Mouse (Mus musculus) heart, embryonic 12.5 days (tissue): ENCODE measurements around the gene Pcif1. TPM values are rescaled to one million over a fixed set of nuclear protein-coding genes. Genes with fewer than 3 reads are reported as not detected.

Experiments
- ATAC-seq: fragments of 200-750 bp; cut with Nextera tagmentation; 2 replicates; pipeline ENCODE4 v1.8.0; 2017; ENCODE audit warnings: moderate TSS enrichment, moderate library complexity; ENCODE audit not compliant: insufficient number of reproducible peaks, low FRiP score
- H3K27ac ChIP-seq: fragments of 300-500 bp; sonication (generic); 2 replicates; pipeline ENCODE4 v1.5.1; 2016; ENCODE audit warnings: mild to moderate bottlenecking, moderate library complexity; ENCODE audit not compliant: poor library complexity, severe bottlenecking
- H3K27me3 ChIP-seq: fragments of 300-500 bp; sonication (generic); replicated peaks from 2 replicates; pipeline ENCODE4 v1.6.1; 2016; ENCODE audit warnings: mild to moderate bottlenecking, moderate library complexity
- H3K36me3 ChIP-seq: fragments of 300-500 bp; sonication (generic); 2 replicates; pipeline ENCODE4 v1.6.1; 2016; ENCODE audit warnings: mild to moderate bottlenecking, moderate library complexity
- H3K4me1 ChIP-seq: fragments of 300-500 bp; sonication (generic); replicated peaks from 2 replicates; pipeline ENCODE4 v1.6.1; 2016; ENCODE audit warnings: mild to moderate bottlenecking
- H3K4me2 ChIP-seq: fragments of 300-500 bp; sonication (generic); 2 replicates; pipeline ENCODE4 v1.6.1; 2016; ENCODE audit warnings: mild to moderate bottlenecking, moderate library complexity
- H3K4me3 ChIP-seq: fragments of 300-500 bp; sonication (generic); 2 replicates; pipeline ENCODE4 v1.5.1; 2016; ENCODE audit warnings: mild to moderate bottlenecking
- H3K9ac ChIP-seq: fragments of 300-500 bp; sonication (generic); 2 replicates; pipeline ENCODE4 v1.6.1; 2016; ENCODE audit warnings: mild to moderate bottlenecking, moderate library complexity
- H3K9me3 ChIP-seq: fragments of 300-500 bp; sonication (generic); replicated peaks from 2 replicates; pipeline ENCODE4 v1.6.1; 2016; ENCODE audit warnings: mild to moderate bottlenecking, moderate library complexity
- WGBS: fragments of 180-500 bp; shearing (Covaris S2); methylation state at CpG from one replicate; pipeline ENCODE4 v1.1.7; 2016; 5-methylcytosine and 5-hydroxymethylcytosine counted together
- polyA plus RNA-seq: library from polyadenylated mRNA; unstranded; fragments of >200 nt; fragmentation: Nextera tagmentation; extraction: Ambion mirVana; gene quantifications from 2 replicates; pipeline ENCODE4 v1.2.1, GENCODE M21; 2016

Gene Pcif1
- polyA plus RNA-seq, 1 experiment from 2014 or later, result 53.1 TPM

DNA sequence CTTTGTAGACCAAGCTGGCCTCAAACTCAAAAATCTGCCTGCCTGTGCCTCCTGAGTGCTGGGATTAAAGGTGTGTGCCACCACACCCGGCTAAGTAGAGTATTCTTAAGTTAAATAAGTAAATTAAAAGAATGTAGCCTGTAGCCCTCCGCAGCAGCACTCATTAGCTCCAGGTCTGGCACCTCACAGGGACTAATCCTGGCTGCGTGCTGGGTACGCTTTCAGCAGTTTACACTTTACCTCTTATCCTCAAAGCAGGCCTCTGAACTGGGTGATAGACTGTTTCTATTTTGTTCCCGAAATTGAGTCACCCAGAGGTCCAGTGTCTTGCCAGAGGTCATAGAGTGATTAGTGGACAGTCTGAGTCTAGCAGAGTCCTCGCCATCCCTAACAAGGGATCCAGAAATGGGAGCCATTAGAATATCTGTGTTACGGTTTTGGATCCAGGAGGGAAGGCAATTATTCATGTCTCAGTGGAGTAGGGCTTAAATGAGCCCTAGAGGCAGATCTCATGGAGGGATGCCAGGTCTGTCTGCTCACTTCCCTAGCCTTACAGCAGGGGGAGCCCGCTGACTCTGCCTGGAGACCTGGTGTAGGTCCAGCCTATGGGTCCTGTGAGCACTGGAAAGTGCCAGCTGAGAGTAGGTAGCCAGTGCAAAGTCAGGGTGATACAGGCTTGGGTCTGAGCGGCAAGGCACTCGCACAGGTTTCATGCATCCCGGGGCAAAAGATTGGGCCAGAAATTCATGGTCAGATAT, 45.2 kb downstream of the Pcif1 start:
- Histone ChIP-seq H3K27ac (no peak overlapping the region), H3K27me3 (0 out of 2 replicates have a peak, but pooled peaks cover 6% of the 10 kb centered on the region), H3K9ac (no peak overlapping the region), H3K9me3 (no peaks in the 10 kb centered on the region), H3K4me1 (no peaks in the 10 kb centered on the region), H3K4me2 (no peak overlapping the region), H3K36me3 (peaks cover 11% of the 10 kb centered on the region), H3K4me3 (no peak overlapping the region)
- 30% methylated on average over 11 of the region's 11 CpGs for WGBS
- peak; percentile 46; the same call in 1 of the 2 replicates for ATAC-seq

DNA sequence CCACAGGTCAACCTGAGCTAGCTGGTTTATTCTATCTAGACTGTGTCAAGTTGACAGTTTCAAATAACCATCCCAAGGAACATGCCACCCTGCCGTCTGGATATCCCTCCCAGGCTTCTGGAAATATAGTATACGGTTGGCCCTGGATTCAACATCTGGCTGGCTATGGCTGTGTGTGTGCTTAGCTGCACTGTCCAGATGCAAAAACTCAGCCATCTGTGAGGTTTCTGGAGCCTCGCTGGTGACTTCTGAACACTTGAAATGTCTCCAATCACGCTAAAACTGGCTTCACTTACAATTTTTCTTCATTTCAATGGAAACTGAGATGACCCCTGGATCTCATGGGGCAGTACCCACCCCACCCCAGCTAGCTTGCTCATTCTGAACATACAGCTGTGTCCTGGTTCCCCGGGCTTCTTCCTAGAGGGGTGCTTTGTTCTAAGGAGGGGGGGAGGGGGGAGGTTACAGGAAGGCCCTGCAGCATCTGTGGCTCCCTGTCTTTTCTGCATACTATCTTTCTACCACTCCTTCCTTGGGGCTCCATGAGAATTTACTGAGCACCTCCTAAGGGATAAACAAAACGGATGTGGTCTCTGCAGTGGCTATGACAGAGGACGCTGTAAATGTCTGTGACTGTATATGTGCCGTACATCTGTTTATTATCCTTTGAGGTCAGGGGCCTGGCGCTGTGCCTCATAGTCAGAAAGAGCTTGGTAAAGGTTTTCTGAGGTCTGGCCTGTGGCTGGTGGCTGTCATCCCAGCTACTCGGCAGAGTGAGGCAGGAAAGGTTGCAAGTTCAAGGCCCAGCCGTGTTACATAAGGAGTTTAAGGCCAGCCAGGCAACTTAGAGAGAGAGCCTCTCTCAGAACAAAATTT, 51.8 kb downstream of the Pcif1 start:
- H3K9me3 ChIP-seq, result no peaks in the 10 kb centered on the region
- H3K9ac ChIP-seq, result no peak overlapping the region
- ATAC-seq, result no peak
- WGBS, result 63% methylated on average over 11 of the region's 11 CpGs
- H3K4me1 ChIP-seq, result no peaks in the 10 kb centered on the region
- H3K36me3 ChIP-seq, result no peaks in the 10 kb centered on the region
- no peak overlapping the region for H3K4me3 ChIP-seq
- H3K27ac ChIP-seq, result no peak overlapping the region
- H3K27me3 ChIP-seq, result peaks cover 52% of the 10 kb centered on the region
- no peak overlapping the region for H3K4me2 ChIP-seq

DNA sequence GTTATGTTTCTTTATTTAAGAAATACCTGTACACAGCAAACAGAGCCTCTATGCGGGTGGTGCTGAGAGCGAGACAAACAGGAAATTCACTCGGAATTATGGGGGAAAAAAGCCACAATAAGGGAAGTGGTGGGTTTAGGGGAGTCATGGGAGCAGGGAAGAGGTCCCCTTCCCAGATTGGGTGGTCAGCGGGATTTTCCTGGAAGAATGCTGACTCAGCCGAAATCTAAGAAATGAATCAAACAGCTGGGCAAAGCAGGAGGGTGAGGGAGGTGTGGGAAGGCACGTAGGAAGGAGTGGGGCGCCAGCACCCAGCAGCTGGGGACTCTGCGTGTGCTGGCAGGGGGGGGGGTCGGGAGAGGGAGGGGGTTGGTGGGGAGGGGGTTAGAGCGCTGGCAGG, 54.4 kb downstream of the Pcif1 start:
- H3K9ac ChIP-seq, result no peak overlapping the region
- H3K27ac ChIP-seq, result no peak overlapping the region
- 43% methylated on average over 8 of the region's 10 CpGs for whole genome bisulfite sequencing
- H3K9me3 ChIP-seq, result no peaks in the 10 kb centered on the region
- H3K4me2 ChIP-seq, result no peak overlapping the region
- no peak for ATAC-seq
- 0 out of 2 replicates have a peak, but pooled peaks cover 2% of the 10 kb centered on the region for H3K4me1 ChIP-seq
- H3K27me3 ChIP-seq, result peaks cover 71% of the 10 kb centered on the region
- H3K4me3 ChIP-seq, result no peak overlapping the region
- no peaks in the 10 kb centered on the region for H3K36me3 ChIP-seq

DNA sequence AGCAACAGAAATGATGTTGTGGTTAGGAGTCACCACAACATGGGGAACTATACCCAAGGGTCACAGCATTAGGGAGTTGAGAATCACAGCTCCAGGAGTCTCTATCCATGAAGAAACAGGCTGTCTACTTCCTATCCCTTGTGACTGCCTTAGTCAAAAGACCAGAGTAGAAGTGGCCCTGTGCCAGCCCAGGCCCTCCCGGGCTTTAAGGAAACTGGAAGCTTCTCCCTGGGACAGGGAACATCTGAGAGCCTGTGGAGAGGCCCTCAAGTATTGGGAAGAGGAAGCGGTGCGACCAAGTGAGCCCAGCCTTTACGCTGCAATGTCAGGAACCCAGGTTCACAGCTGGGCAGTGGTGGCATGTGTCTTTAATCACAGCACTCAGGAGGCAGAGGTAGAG, 56.9 kb downstream of the Pcif1 start:
- Histone ChIP-seq H3K27ac (no peak overlapping the region), H3K36me3 (no peaks in the 10 kb centered on the region), H3K4me1 (peaks cover 13% of the 10 kb centered on the region; the same call in 1 of the 2 replicates), H3K9ac (no peak overlapping the region), H3K4me3 (no peak overlapping the region), H3K27me3 (peaks cover 94% of the 10 kb centered on the region), H3K9me3 (no peaks in the 10 kb centered on the region), H3K4me2 (no peak overlapping the region)
- WGBS, result 67% methylated on average over 4 of the region's 4 CpGs
- no peak for ATAC-seq

DNA sequence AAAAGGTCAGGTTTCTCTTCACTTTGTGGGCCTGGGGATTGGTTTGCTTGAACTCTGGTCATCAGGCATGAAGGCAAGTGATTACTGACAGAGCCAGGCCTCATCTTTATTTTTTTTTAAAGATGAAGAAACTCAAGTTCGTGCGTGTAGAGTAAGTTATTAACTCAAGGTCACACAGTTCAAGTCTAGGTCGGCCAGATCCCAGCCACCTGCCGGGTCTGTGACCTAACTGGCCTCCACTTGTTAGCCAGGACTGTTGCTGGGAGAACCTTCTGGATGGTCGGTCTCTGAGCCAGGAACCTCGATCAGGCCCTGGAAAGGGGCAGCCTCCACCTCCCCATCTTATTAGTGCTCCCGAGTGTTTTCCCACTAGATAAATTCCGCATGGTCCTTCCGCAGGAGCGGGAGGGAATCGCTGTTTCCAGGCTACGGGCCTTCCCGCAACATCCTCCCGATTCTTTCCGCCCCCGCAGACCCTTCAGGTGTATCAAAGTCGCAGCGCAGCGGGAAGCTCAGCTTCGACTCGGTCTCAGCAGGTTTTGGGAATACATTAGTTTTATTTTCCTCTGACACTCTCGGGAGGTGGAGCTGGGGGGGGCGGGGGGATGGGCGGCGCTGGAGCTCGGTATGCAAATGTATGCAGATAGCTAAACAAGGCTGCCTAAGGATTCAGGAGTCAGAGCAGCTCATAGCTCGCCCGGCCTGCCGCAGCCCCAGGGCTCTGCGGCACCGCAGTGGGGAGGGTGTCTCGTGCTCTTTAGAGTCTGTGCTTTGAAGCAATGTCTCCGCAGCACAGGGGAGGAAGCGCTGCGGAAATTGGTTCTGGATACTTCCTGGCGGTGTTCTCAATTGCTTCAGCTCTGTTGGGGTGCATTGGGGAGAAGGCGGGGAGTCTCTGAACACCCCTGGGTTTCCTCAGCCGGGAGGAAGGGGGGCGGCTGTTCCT, 59.3 kb downstream of the Pcif1 start:
- Histone ChIP-seq H3K9me3 (no peaks in the 10 kb centered on the region), H3K27me3 (peaks cover 74% of the 10 kb centered on the region), H3K4me3 (peak overlapping the region; percentile 40), H3K9ac (peak overlapping the region; percentile 52; the same call in 1 of the 2 replicates), H3K27ac (no peak overlapping the region), H3K36me3 (no peaks in the 10 kb centered on the region), H3K4me2 (peak overlapping the region; percentile 72), H3K4me1 (peaks cover 22% of the 10 kb centered on the region)
- WGBS, result 3% methylated on average over 39 of the region's 39 CpGs
- ATAC-seq, result peak; percentile 55; the same call in 1 of the 2 replicates

DNA sequence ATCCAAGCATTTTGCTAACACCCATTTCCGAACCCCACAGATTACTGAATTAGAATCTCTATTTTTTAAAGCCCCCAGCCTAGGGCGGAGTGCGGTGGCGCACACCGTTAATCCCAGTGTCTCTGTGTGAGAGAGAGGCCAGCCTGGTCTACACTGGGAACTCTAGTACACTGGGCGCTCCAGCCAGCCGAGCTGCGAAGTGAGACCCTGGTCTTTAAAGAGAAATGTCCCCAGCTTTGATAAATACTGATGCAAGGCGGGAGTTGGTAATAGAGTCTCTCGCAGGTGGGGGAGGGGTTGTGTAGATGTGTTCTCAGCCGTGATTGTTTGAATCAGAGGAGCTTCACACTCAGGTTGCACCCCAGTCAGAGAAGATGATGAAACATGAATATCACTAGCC, 60.0 kb downstream of the Pcif1 start:
- no peak for ATAC-seq
- Histone ChIP-seq H3K4me2 (peak overlapping the region; percentile 72), H3K27ac (no peak overlapping the region), H3K36me3 (no peaks in the 10 kb centered on the region), H3K27me3 (peaks cover 70% of the 10 kb centered on the region), H3K9me3 (no peaks in the 10 kb centered on the region), H3K4me3 (peak overlapping the region; percentile 40), H3K4me1 (peaks cover 22% of the 10 kb centered on the region), H3K9ac (peak overlapping the region; percentile 52; the same call in 1 of the 2 replicates)
- WGBS, result 3% methylated on average over 11 of the region's 11 CpGs

DNA sequence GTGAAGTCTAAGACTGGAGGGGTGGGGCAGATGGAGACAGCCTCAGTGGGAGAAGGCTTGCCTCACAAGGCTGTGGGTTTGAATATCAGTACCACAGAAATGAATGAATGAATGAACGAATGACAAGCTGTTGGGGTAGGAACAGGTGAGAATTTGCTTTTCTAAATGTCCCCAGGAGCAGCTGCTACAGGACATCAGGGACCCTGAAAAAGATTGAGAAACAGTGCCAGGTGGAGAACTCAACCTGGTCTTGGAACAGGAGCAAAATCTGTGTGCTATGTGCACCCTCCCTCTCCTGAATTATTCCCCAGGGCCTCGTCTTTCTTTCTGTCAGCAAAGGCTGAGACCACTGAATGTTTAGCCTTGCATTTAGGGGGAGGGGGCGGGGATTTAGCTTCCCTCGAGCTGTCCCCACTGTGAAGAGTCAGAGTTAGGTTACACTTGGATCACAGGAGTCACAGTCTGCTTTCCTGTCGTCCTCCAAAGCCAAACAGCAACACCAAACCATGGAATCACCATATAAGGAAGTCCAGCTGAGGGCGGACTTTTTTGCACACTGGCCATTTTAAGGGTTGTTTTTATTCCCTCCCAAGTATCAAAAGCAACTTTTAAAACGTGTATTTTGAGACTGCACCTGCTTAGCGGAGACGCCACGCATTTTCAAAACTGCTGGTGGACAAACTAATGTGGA, 61.2 kb downstream of the Pcif1 start, which contains the start of gene Mmp9:
TSS of gene Mmp9 (plus strand) at position 641 of the 691 bp plus-strand sequence.
- Histone ChIP-seq H3K4me3 (no peak within 1 kb of the TSS), H3K4me2 (no peak within 1 kb of the TSS), H3K9me3 (no peaks in the 10 kb centered on the region), H3K27ac (no peak within 1 kb of the TSS), H3K4me1 (peaks cover 22% of the 10 kb centered on the region), H3K27me3 (peaks cover 59% of the 10 kb centered on the region), H3K36me3 (no peaks in the 10 kb centered on the region), H3K9ac (no peak within 1 kb of the TSS)
- no peak for ATAC-seq
- WGBS, result 29% methylated on average over 10 of the region's 10 CpGs

DNA sequence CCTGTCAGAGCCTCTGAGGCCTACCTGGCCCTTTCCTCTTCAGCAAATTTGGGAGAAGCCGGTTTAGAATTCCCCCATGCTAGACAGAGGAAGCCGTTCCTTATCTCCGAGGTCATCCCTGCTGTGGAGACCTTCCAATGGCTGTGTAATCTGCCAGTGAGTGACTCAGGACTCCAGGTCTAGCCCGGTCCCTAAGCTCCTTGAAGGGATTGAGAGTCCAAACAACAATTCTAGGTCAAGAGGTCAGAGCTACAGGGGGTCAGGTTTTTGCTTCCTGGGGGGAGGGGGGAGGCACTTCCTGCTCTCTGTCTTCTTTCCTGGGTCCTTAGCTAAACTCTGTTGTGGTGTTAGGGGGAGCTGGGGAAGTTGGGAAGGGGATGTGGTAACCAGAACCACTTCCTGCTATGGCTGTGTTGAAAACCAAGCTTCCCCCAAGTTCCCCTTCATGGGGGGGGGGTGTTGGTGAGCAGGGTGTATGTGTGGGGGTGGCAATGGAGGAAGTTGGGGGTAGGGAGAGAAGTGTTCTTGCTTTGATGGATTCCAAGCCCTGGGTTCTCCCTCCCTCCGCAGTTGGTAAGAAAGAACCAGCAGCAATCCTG, 63.7 kb downstream of the Pcif1 start:
- Histone ChIP-seq H3K27me3 (peaks cover 58% of the 10 kb centered on the region), H3K4me1 (peaks cover 22% of the 10 kb centered on the region), H3K4me2 (no peak overlapping the region), H3K36me3 (no peaks in the 10 kb centered on the region), H3K27ac (no peak overlapping the region), H3K9ac (no peak overlapping the region), H3K4me3 (no peak overlapping the region), H3K9me3 (no peaks in the 10 kb centered on the region)
- ATAC-seq, result no peak
- WGBS, result 11% methylated on average over 5 of the region's 5 CpGs
